Mouse (Mus musculus) neural tube, embryonic 10.5 days (tissue): ENCODE measurements around the gene Cacna1c.

Experiments used
- DNase-seq: peaks from one replicate; pipeline ENCODE4 v3.0.0-alpha.2; 2017; ENCODE audit warnings: low spot score; ENCODE audit errors: extremely low spot score

Cacna1c gene

DNA sequence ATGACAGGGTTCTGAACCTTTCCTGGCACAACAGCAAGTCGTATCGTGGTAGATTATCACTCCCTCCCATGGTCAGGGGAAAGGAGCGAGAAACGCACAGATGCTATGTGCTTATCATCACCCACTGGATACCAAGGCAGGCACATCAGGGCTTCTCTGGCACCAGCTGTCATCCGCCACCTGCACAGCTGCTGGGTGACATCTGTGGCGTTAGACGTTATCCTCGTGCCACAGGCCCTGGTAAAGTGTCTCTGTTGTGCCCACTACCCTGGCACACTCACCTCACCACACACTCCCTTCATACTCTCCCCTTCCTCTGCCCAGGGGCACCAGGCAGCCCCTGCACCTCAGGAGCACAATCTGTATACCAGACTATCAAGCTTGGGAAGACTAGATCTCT is 137.8 kb downstream of the Cacna1c start:
- DNase-seq, result no peak

DNA sequence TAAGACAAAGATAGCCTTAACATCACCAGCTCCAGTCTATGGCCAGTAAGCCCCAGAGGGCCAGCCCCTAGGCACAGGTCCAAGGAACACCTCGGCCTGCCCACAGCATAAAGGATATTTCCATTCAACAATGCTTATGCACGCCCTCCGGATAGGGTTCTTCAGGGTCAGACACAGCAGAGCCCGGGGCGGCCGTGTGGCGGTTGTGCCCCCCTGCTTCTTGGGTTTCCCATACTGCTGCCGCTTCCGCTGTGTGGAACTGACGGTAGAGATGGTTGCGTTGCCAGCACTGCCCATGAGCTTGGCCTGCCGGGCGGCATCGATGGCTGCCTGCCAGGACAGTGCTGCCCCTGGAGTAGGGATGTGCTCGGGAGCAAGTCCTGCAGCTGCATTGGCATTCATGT is 139.1 kb downstream of the Cacna1c start:
- DNase-seq, result no peak

DNA sequence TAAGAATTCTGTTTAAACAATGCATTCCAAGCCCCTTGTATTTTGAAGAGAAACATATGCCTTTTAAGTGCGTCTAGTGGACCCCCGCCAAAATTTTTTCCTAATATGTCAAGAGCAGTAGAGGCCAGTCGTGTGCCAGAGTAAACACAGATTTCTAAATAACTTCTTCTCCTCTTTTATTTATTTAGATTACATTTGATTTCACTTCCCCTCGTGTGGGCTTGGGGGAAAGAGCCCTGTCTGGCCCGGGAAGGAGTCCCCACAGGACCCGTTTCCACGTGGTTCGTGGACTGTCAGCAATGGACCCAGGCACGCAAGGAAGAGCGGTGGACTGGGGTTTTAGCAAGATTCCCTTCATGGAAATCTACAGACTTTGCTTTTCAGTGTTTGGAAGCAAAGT is 143.4 kb downstream of the Cacna1c start:
- no peak for DNase-seq

DNA sequence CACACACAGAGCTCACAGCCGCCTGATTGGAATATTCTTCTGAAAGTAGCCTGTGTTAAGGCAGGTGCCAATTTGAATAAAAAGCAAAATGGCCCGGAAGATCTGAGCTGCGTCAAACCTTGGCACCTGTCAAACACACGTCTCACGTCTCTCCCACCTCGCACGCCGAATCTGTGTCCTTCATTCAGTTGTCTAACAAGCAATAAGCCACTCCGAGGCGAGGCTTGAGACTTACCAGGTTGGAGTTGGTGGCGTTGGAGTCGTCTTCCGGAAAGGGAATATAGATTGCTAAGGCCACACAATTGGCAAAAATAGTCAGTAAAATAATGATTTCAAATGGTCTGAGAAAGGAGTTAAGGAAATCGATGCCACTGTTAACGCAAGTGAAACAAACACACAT is 143.9 kb downstream of the Cacna1c start:
- DNase-seq, result no peak

DNA sequence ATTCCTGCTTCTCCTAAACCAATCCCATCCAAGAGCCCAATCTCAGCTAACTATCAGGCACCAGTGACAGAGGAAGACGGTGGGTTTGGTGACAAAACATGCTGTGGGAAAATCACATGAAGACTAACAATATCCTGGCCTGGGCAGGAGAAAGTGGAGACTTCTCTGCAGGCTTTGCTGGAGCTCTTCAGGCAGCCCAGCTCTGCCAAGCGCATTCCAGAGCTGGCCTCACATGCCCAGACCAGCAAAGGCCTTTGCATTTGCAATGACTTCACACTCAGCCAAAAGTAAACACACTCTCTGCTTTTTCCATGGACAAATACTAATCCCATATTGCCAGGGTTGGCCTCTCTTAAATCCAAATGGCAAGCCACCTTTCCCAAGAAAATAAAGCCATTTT is 144.5 kb downstream of the Cacna1c start:
- no peak for DNase-seq

DNA sequence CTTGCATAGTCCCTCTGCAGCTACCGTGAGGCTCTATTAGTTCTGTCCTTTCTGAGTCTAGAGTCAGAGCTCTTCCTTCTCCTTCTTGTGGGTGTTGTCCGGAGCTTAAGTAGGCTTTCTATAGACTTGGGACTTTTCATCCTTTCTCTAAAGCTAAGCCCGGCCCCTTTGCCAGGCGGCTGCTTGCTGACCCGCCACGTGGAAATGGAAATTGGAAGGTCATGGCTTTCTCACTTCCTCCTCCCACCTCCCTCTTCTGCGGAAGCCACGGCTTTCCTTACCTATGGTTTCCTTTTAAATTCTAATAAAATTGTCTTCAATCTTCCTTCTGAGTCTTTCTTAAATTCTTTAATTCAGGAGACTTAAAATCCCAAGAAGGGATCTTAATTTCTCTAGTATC is 148.9 kb downstream of the Cacna1c start:
- no peak for DNase-seq

DNA sequence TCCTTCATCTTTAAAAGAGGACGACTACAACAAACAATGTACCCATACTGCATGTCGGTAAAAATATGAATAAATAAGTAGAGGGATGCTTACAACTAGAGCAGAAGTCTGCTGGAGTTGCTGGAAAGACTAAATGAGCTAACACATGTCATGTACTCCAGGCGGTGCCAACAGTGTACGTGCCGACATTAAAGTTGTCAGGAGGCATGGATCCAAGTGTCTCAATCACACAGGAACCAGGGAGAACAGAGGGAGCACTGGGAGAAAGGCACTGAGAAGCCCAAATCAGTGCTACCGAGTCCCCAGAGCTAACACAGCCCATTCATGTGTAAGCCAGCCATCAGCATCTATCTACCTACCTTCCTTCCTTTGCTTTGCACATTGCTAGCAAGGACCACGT is 150.7 kb downstream of the Cacna1c start:
- DNase-seq, result no peak

DNA sequence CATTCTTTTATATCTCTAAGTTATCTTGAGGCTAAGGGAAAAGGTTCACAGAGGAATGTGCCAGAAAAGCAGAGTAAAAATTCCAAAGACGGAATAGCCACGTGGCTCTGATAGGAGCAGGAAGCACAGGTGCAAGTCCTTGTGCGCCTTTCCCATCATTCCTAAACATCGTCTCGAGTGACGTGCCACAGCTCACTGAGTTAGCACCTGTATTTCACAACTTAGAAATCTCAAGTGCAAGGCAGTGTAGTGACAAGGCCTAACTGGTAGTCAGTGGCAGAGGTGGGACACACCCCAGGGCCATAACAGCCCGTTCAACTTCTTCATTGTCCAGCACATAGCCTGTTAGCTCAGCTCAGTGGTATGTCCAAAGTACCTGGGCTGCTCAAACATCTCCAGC is 152.1 kb downstream of the Cacna1c start:
- no peak for DNase-seq

DNA sequence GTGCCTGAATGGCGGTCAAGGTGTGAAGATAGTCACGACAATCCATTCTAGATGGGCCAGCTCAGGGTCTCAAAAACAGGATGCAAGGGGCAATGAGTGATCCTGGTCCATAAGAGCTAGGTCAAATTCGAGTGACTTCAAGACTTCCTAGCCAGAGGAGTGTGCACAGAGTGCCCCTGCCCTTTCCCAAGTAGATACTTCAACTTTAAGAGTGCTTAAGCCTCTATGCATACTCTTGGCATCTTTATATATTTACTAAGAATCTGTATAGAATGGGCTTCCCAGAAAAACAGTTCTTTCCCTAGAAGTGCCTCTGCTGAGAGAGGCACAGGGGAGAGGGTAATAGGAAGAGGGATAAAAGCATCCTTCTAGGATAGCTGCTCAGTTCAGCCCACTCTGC is 153.4 kb downstream of the Cacna1c start:
- no peak for DNase-seq

DNA sequence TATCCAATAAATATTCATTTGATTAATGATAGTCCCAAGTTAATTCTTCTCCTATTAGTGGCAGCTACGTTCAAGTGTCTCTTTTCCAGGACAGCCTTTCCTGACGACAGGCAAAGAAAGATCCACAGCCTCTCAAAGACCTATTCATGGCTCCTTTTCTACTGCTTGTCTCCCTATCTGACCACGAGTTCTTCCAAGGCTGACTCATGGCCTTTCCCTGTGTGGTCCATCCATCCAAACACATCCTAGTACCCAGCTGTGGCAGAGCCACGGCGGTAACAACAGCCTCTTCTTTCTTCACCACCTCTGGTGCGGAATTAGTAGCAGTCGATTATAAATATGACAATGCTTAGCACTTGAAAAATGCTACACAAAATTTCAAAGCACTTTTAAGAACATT is 155.3 kb downstream of the Cacna1c start:
- no peak for DNase-seq

DNA sequence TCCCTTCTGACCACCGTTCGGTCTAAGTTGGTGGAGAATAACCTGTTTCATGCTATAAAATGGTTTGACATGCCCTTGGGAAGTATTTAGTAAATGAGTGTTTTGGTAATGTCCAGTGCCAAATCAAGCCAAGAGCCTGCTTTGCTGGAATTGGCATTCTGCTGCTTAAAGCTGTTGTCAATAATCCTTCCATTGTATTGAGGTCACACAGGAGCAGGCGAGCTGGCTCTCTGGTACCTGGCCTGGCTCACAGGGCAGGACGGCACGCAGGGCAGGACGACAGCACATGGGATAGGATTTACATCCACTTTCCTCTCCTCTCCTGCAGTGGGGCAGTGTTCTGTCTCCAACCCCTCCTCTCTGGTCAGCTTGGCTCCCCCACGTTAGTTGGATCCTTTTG is 156.4 kb downstream of the Cacna1c start:
- no peak for DNase-seq

DNA sequence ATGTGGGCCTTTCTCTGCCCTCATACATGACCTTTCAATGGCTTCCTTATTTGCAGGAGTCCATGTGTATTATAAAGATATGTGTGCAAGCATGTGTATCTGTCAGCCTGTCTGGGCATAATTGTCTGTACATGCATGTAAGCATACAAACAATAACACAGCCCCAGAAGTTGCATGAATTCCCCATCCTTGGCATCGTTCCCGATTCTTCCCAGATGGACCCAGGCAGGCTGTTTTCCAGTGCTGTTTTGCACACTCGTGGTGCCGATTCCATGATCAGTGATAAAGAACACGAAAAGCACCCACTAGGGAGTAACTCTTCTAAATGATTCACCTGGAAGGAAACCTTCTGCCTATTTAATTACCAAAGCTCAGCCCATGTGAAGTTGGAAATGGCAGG is 156.9 kb downstream of the Cacna1c start:
- DNase-seq, result no peak

DNA sequence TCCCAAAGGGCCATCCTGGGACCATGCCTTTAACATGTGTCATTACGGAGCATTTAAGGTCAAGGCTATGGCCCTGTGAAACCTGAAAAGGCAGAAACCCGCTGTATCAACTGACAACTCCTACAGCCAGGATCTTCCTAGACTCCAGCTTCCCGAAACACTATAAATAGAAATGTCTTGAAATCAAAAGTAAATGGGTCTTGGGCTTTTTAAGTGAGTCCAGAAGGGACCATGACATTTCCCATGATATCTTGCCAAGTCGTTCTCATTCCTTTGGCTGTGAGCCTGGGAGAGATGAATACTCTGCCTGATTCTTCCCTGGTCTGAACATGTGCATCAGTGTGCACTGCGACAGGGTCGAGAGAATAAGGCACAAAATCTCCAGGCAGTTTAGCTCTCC is 158.4 kb downstream of the Cacna1c start:
- DNase-seq, result no peak

DNA sequence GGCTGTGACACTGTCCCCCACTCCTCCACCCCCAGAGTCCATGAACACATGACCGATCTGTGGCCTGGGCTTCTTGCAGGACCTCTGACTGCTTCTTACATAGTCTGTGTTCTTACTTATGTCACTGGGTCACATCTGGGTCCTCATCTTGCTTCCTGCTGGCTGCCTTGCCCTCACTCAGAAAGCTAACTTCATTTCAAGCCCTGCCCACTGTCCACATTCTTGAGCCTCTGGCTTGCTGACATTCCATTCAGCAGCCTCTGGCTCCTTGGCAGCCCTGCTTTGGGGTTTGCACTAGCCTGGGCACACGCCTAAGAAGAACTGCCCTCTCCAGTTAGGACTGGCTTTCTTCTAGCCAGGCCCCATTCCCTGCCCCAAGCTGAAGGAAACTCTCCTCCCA is 159.2 kb downstream of the Cacna1c start:
- DNase-seq, result no peak

DNA sequence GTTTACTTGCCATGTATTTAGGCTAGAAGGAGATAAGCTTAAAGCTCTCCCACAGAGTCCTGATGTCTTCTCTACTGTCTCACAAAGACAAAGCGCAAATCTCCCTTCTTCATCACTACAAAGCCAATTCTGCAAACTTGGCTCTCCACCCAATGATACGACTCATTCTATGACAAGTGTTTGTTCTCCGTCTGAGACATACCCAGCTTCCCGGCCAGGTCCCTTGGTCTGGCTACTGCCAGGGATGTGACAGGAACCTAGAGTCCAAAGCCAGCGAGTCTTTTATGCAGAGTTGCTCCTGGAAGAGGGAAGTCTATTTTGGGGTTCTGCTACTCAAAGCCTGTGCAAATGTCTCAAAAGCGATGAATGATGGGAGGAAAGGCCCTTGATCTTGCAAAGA is 160.9 kb downstream of the Cacna1c start:
- no peak for DNase-seq

DNA sequence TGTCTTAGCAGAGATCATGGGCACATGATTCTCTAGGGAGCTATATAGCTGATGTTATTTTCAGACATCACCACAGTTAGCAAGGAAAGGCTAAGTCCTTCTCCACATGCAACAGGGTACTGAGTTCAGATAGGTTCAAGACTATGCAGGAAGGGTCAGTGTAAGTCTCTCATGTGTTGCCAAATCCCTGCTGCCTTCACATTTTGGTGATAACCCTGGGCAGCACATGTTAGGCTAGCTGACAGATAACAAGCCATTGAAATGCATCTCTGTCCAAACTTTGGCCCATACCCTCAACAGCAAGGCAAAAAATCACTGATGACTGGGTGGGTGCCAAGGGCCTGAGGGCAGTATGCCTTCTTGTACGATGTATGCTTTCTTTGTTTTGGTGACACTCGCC is 161.3 kb downstream of the Cacna1c start:
- DNase-seq, result no peak

DNA sequence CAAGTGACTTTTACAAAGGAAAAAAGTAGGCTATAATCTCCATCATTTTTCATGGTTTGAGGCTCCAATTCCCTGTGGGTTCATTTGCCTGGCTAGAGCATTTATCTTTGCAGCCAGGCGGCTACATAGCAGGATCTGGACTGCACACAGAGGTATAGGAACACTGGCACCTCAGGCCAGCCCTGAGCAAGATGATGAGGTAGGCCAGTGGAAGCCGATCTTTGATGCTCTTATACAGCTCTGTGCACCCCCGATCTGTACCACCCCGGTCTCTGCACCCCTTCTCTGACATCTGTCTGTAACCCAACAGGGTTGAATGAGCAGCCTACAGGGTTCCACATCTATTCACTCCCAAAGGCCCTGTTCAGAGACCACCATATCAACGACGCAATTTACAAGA is 168.3 kb downstream of the Cacna1c start:
- no peak for DNase-seq

DNA sequence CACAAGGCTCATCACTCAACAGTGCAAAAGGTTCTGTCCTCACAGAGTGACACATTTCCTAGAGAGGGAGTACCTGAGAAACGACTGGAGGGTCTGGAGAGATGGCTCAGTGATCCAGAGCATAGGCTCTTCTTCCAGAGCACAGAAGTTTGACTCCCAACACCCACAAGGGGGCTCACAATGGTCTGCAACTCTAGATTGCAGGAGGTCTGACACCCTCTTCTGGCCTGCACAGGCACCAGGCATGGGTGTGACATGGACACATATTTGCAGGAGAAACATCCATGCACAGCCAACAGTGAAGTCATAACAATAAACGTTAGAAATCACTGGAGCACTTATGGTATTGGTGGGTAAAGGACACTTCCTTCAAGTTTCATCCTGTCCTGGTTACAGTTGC is 173.4 kb downstream of the Cacna1c start:
- no peak for DNase-seq

DNA sequence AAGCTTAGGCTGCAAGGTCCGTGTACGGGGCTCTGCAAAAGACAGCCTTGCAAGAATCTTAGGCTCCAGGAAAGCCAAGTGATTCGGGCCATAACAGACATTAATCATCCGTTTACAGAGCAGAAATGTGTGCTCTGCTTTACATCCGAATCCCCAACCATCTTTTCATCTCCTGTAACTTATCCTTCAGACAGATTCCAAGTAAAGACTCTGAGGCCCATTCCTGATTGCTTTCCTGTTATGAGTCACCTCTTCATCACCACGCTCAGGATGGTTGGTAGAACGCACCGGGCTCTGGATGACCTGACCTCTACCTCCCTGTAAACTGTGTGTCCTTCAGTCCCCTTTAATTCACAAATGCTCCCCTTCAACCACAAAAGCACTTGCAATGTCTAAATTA is 175.0 kb downstream of the Cacna1c start:
- DNase-seq, result no peak

DNA sequence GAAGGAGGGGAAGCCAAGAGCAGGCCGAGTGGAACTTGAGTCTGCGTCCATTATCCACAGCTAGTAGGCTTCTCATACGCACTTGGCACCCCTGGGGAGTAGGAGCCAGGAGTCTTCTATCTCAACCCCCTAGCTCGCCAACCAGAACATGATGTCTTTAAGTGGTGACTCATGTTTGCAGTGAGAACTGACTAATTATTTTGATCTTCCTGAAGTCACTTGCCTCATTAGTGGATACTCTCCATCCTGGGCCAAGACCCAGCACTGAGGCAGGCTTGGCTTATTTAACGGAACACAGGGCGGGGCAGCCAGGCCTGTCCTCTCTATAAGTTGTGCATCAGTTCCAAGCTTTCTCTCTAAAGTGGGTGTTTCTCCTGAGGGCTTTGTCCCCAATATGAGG is 177.3 kb downstream of the Cacna1c start:
- no peak for DNase-seq

DNA sequence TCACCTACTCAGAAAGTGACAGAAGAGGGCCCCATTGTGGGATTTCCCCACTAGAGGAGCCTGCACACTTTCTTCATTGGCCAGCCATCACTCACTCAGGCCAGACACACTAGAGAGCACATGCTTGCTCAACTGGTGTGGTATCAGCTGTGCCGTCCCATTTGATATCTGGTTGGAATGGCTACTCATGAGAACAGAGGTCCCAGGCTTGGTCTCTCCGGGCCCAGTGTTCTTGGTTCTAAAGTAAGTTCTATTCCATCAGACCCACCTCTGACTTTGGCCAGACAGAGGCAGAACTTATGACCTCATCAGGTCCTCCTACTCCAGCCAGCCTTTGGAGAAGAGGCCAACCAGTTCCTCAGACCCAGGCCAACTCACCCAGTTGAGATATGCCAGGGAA is 178.0 kb downstream of the Cacna1c start:
- no peak for DNase-seq

DNA sequence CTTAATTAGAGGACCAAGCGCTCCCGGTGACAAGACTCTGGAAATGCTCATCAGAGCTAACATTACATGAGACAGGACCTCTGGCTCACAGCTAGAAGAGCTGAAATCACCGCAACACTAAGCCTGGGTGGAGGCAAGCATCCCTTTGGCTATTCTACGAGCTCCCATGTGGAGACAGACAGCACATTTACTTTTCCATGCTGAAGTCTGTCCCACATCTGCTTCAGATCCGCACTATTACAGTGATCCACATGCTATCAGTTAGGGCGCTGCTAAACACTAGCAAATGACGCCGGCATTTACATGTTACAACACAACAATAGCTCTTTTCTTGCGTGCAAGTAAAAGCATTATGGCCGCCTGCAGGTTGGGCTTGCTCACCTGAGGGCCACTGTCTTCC is 178.7 kb downstream of the Cacna1c start:
- no peak for DNase-seq

DNA sequence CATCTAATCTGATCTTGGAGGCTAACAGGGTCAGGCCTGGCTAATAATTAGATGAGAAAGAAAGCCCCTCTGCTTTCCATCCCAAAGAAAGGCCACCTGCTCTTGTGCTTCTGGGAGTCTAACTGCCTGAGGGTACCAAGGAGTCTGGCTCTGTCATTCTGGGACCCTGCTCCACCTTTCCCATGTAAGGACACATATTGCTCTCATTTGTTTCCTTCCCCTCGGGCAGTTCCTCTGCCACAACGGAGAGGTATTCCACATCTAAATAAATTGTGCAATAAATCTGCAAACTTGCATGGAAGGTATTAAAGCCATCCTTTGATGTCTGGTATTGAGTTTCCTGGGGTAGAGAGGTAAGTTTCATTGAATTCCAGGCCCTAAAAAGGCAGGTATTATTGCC is 180.9 kb downstream of the Cacna1c start:
- no peak for DNase-seq

DNA sequence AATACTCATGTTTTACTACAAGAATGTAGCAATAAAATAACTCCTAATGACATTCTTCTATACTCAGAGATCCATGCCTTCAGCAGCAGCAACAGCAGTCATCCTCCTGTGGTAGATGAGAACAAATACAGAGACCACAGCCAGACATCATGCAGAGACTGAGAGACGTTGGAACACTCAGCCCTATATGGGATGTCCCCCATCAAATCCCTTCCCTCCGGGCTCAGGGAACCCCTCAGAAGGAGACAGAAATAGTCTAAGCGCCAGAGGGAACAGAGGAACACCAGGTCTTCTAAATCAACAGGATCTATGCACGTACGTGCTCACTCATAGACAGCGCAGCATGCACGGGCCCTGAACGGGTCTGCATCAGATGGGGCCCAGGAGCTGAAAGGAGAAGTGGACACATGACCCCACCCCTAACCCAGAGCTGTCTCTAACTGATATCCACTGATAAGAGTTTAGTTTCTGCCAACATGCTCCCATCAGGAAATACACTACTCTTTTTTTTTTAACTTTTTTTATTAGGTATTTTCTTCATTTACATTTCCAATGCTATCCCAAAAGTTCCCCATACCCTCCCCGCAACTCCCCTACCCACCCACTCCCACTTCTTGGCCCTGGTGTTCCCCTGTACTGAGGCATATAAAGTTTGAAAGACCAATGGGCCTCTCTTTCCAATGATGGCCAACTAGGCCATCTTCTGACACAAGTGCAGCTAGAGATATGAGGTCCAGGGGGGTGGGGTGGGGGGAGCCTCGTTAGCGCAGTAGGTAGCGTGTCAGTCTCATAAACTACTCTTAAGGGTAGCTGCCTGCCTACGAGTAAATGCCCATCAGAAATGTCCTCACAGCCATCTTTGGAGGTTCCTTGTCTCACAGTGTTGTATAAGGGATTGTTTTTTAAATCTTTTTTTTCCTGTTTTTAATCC is 182.8 kb downstream of the Cacna1c start:
- DNase-seq, result no peak
